Mouse (Mus musculus) adrenal gland, postnatal 4 days (tissue): ENCODE measurements around the gene Trpv3. TPM values are rescaled to one million over a fixed set of nuclear protein-coding genes. Genes with fewer than 3 reads are reported as not detected.

Source experiments
- DNase-seq, 2 experiments: peaks; one replicate each; pipeline ENCODE4 v3.0.0; 2021 to 2022; ENCODE audit warnings: low spot score in 2 of 2, mixed read lengths in 2 of 2
- long read RNA-seq, 2 experiments: library from polyadenylated mRNA; stranded (forward); transcript quantifications; one replicate each; pipeline ENCODE4 v2.0.0; 2021
- total RNA-seq, 2 experiments: library from RNA; stranded (reverse); gene quantifications; 2 replicates each; pipeline ENCODE4 v1.2.3; 2021

Trpv3 gene
- under 1 TPM; 0.08 to 0.17 TPM for total RNA-seq
- long read RNA-seq, experiment 1 = 0 reads
- long read RNA-seq, experiment 2 = 0 reads

GRCm38 (mm10) chr11:73267267-73267666, at the start of gene Trpv3:
Gene Trpv3 (plus strand): TSS chr11:73267388.
- no peak for DNase-seq

- DNase-seq = no peak
Observed at GRCm38 (mm10) chr11:73219671-73220070, 47.5 kb upstream of the Trpv3 start.

- no peak for DNase-seq
Observed at GRCm38 (mm10) chr11:73220651-73221050, 46.5 kb upstream of the Trpv3 start.

GRCm38 (mm10) chr11:73222846-73223245, 44.3 kb upstream of the Trpv3 start:
- no peak for DNase-seq

GRCm38 (mm10) chr11:73223966-73224365, 43.2 kb upstream of the Trpv3 start:
- peak in 1 of 2 experiments; percentile 19 for DNase-seq

GRCm38 (mm10) chr11:73225856-73226255, 41.3 kb upstream of the Trpv3 start:
- DNase-seq = no peak

GRCm38 (mm10) chr11:73228881-73229280, 38.3 kb upstream of the Trpv3 start:
- no peak for DNase-seq

GRCm38 (mm10) chr11:73230081-73230480, 37.1 kb upstream of the Trpv3 start:
- no peak for DNase-seq

- no peak for DNase-seq
Observed at GRCm38 (mm10) chr11:73232513-73232912, 34.7 kb upstream of the Trpv3 start.

GRCm38 (mm10) chr11:73233992-73234391, 33.2 kb upstream of the Trpv3 start, which contains the start of gene Trpv1:
Gene Trpv1 (plus strand): TSS chr11:73234292.
- no peak for DNase-seq

- peak in 1 of 2 experiments; percentile 13 for DNase-seq
Observed at GRCm38 (mm10) chr11:73235990-73236701, 31.0 kb upstream of the Trpv3 start.

GRCm38 (mm10) chr11:73236731-73237130, 30.5 kb upstream of the Trpv3 start:
- DNase-seq = no peak

GRCm38 (mm10) chr11:73242199-73242598, 25.0 kb upstream of the Trpv3 start:
- no peak for DNase-seq

GRCm38 (mm10) chr11:73242777-73243176, 24.4 kb upstream of the Trpv3 start:
- no peak for DNase-seq

GRCm38 (mm10) chr11:73257362-73257945, 9.7 kb upstream of the Trpv3 start:
- no peak for DNase-seq

GRCm38 (mm10) chr11:73258664-73259063, 8.5 kb upstream of the Trpv3 start:
- DNase-seq = no peak

GRCm38 (mm10) chr11:73260457-73260856, 6.7 kb upstream of the Trpv3 start:
- no peak for DNase-seq

GRCm38 (mm10) chr11:73261385-73261784, 5.8 kb upstream of the Trpv3 start:
- no peak for DNase-seq

- no peak for DNase-seq
Observed at GRCm38 (mm10) chr11:73274821-73275220, 7.6 kb downstream of the Trpv3 start.

GRCm38 (mm10) chr11:73280710-73281109, 13.5 kb downstream of the Trpv3 start:
- no peak for DNase-seq

- peak in 1 of 2 experiments; percentile 20 for DNase-seq
Observed at GRCm38 (mm10) chr11:73281528-73282027, 14.4 kb downstream of the Trpv3 start.

- DNase-seq = no peak
Observed at GRCm38 (mm10) chr11:73283369-73283768, 16.2 kb downstream of the Trpv3 start.
